Mouse (Mus musculus) lung, postnatal 0 days (tissue): ENCODE data around the gene B3gnt3.

ENCODE experiments used
- CTCF ChIP-seq: IDR thresholded peaks from 2 replicates; pipeline ENCODE4 v1.5.1; 2016; ENCODE audit warnings: antibody characterized with exemption, mild to moderate bottlenecking
- EP300 ChIP-seq: IDR thresholded peaks from 2 replicates; pipeline ENCODE4 v1.6.1; 2016; ENCODE audit warnings: antibody characterized with exemption, mild to moderate bottlenecking, control low read depth

DNA sequence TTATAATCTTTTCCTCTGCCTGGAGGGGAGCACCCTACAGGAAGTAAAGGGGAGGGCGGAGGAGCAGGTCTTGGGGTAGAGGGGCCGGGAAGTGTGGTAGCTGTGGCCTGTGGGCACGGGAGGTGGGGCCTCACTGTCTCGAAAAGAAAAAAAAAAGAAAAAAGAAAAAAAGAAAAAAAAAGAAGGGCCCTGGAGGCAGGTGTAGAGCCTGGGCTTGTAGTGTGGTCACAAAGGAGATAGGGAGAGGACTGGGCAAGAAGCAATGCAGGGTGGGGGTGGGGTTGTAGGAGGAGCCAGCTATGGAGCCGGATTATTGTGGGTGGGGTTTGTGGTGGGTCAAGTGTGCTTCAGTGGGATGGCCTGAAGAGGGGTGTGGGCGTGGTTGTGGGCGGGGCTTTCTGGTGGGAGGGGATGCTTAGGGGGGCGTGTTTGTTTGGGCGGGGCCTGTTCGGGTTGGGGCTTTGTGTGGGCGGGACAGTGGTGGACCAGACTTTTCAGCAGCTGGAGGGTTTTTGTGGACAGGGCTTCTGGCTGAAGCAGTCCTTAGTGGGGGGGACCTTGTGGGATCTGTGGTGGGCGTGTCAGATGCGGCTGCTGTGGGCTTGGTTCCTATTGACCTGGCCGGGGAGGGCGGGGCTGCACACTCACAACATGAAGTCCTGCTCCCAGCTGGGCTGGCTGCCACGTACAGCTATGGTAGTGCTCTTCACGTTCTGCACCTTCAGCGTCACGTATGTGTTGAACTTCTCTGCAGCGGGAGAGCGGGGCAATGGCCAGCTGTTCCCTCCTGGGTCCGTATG lies 36.1 kb downstream of the B3gnt3 start:
- TF ChIP-seq CTCF: no peak
- no peak for TF ChIP-seq EP300
